Mouse (Mus musculus) kidney, adult 18-20 months (tissue): Measurements from ENCODE around the gene D10Wsu102e.

Experiments
- DNase-seq: peaks from one replicate; pipeline ENCODE4 v3.0.0; 2021

D10Wsu102e gene

GRCm38 (mm10) chr10:83359956-83360355, at the start of gene D10Wsu102e:
TSS of gene D10Wsu102e (plus strand) at chr10:83360221.
- peak; percentile 97 for DNase-seq

- no peak for DNase-seq
These were observed 49.7 kb upstream of the D10Wsu102e start for GRCm38 (mm10) chr10:83310356-83310755.

- no peak for DNase-seq
These were observed 47.0 kb upstream of the D10Wsu102e start for GRCm38 (mm10) chr10:83313033-83313432.

GRCm38 (mm10) chr10:83320396-83320795, 39.6 kb upstream of the D10Wsu102e start:
- no peak for DNase-seq

GRCm38 (mm10) chr10:83320870-83321269, 39.2 kb upstream of the D10Wsu102e start:
- no peak for DNase-seq

- DNase-seq, result no peak
These were observed 38.5 kb upstream of the D10Wsu102e start for GRCm38 (mm10) chr10:83321528-83321927.

- no peak for DNase-seq
These were observed 37.4 kb upstream of the D10Wsu102e start for GRCm38 (mm10) chr10:83322551-83323100.

- no peak for DNase-seq
These were observed 35.1 kb upstream of the D10Wsu102e start for GRCm38 (mm10) chr10:83324871-83325270.

GRCm38 (mm10) chr10:83325903-83326302, 34.1 kb upstream of the D10Wsu102e start:
- DNase-seq, result no peak

- no peak for DNase-seq
These were observed 33.3 kb upstream of the D10Wsu102e start for GRCm38 (mm10) chr10:83326648-83327285.

GRCm38 (mm10) chr10:83328791-83329190, 31.2 kb upstream of the D10Wsu102e start:
- DNase-seq, result no peak

GRCm38 (mm10) chr10:83330336-83330735, 29.7 kb upstream of the D10Wsu102e start:
- no peak for DNase-seq

GRCm38 (mm10) chr10:83331811-83332210, 28.2 kb upstream of the D10Wsu102e start:
- DNase-seq, result no peak

- DNase-seq, result no peak
These were observed 27.4 kb upstream of the D10Wsu102e start for GRCm38 (mm10) chr10:83332581-83332980.

- no peak for DNase-seq
These were observed 23.7 kb upstream of the D10Wsu102e start for GRCm38 (mm10) chr10:83336336-83336735.

GRCm38 (mm10) chr10:83337159-83337951, 22.7 kb upstream of the D10Wsu102e start, which contains the start of gene Slc41a2:
TSS of gene Slc41a2 (minus strand) at chr10:83337882.
- DNase-seq, result peak; percentile 79

- DNase-seq, result no peak
These were observed 21.9 kb upstream of the D10Wsu102e start for GRCm38 (mm10) chr10:83337971-83338598.

- DNase-seq, result no peak
These were observed 18.8 kb upstream of the D10Wsu102e start for GRCm38 (mm10) chr10:83341226-83341625.

GRCm38 (mm10) chr10:83343171-83343570, 16.9 kb upstream of the D10Wsu102e start:
- no peak for DNase-seq

- DNase-seq, result no peak
These were observed 16.0 kb upstream of the D10Wsu102e start for GRCm38 (mm10) chr10:83343828-83344685.

- DNase-seq, result no peak
These were observed 14.2 kb upstream of the D10Wsu102e start for GRCm38 (mm10) chr10:83345693-83346358.

- DNase-seq, result no peak
These were observed 13.7 kb upstream of the D10Wsu102e start for GRCm38 (mm10) chr10:83346359-83346736.
